Mouse (Mus musculus): ENCODE measurements around the gene Olfr101.

GRCm38 (mm10) chr17:37270058-37270701 is 33.9 kb downstream of the Olfr101 start, which contains the start of gene H2-M3:
- no peak for TF ChIP-seq CTCF (IDR thresholded peaks at IDR 0.05; ENCODE audit: extremely low read depth, insufficient read length, insufficient replicate concordance, low read depth, low read length)
- no peak for TF ChIP-seq POLR2A (IDR thresholded peaks at IDR 0.05; ENCODE audit: low read depth, low read length)

Measured in small intestine, adult 2 months (tissue).